Mouse (Mus musculus): ENCODE measurements at regions not wholly inside any gene's neighbourhood (a gene's known extent, or its start where the extent isn't known, plus 50 kb on each side); places are given as distances from the start of the nearest gene placed in this dataset.

GRCm38 (mm10) chr8:87087451-87088095, 202.5 kb upstream of the N4bp1 start:
- TF ChIP-seq CTCF (IDR thresholded peaks at IDR 0.05; ENCODE audit: insufficient read depth, low read depth, low read length) (no peak), POLR2A (IDR thresholded peaks at IDR 0.05; ENCODE audit: insufficient read depth, low read depth, low read length) (no peak)
